Mouse (Mus musculus) naive thymus-derived CD4-positive, alpha-beta T cell, adult 2 months (primary cell): ENCODE measurements at regions not wholly inside any gene's neighbourhood (a gene's known extent, or its start where the extent isn't known, plus 50 kb on each side); places are given as distances from the start of the nearest gene placed in this dataset.

Experiments used
- DNase-seq: peaks from one replicate; pipeline ENCODE4 v3.0.0-alpha.2; 2011; ENCODE audit warnings: low read depth

- DNase-seq = no peak
Observed at GRCm38 (mm10) chr15:31854764-31855163, 253.1 kb downstream of the Fam173b start.

GRCm38 (mm10) chr15:31855188-31855587, 253.5 kb downstream of the Fam173b start:
- DNase-seq = no peak

- no peak for DNase-seq
Observed at GRCm38 (mm10) chr15:31869100-31869499, 267.4 kb downstream of the Fam173b start.

GRCm38 (mm10) chr15:31869673-31870417, 268.2 kb downstream of the Fam173b start:
- DNase-seq = no peak

- no peak for DNase-seq
Observed at GRCm38 (mm10) chr15:31875436-31875835, 273.8 kb downstream of the Fam173b start.

GRCm38 (mm10) chr15:31880479-31880878, 278.8 kb downstream of the Fam173b start:
- DNase-seq = no peak

- DNase-seq = no peak
Observed at GRCm38 (mm10) chr15:31882331-31882730, 280.7 kb downstream of the Fam173b start.

- no peak for DNase-seq
Observed at GRCm38 (mm10) chr15:31883516-31883915, 281.9 kb downstream of the Fam173b start.

GRCm38 (mm10) chr15:31898904-31899650, 278.0 kb upstream of the Tas2r119 start:
- no peak for DNase-seq

GRCm38 (mm10) chr15:31900325-31900724, 276.8 kb upstream of the Tas2r119 start:
- no peak for DNase-seq

GRCm38 (mm10) chr15:31908432-31908831, 268.7 kb upstream of the Tas2r119 start:
- DNase-seq = no peak

GRCm38 (mm10) chr15:31911978-31912377, 265.1 kb upstream of the Tas2r119 start:
- no peak for DNase-seq

GRCm38 (mm10) chr15:31921485-31921884, 255.6 kb upstream of the Tas2r119 start:
- no peak for DNase-seq

- no peak for DNase-seq
Observed at GRCm38 (mm10) chr15:31960301-31960700, 216.8 kb upstream of the Tas2r119 start.

GRCm38 (mm10) chr15:31961963-31962362, 215.1 kb upstream of the Tas2r119 start:
- DNase-seq = no peak

- DNase-seq = no peak
Observed at GRCm38 (mm10) chr15:31964911-31965310, 212.2 kb upstream of the Tas2r119 start.

GRCm38 (mm10) chr15:31965542-31965941, 211.5 kb upstream of the Tas2r119 start:
- DNase-seq = no peak

- DNase-seq = no peak
Observed at GRCm38 (mm10) chr15:31972891-31973290, 204.2 kb upstream of the Tas2r119 start.

GRCm38 (mm10) chr15:31973889-31974288, 203.2 kb upstream of the Tas2r119 start:
- DNase-seq = no peak

GRCm38 (mm10) chr15:31976461-31976860, 200.6 kb upstream of the Tas2r119 start:
- DNase-seq = no peak

GRCm38 (mm10) chr15:31977563-31977962, 199.5 kb upstream of the Tas2r119 start:
- DNase-seq = no peak

GRCm38 (mm10) chr15:31979961-31980360, 197.1 kb upstream of the Tas2r119 start:
- no peak for DNase-seq

- no peak for DNase-seq
Observed at GRCm38 (mm10) chr15:31980791-31981190, 196.3 kb upstream of the Tas2r119 start.
